Mouse (Mus musculus): ENCODE results near the gene Grm1. TPM values are rescaled to one million over a fixed set of nuclear protein-coding genes. Genes with fewer than 3 reads are reported as not detected.

Gene Grm1
- total RNA-seq, 2 experiments from 2014 or later: 22.6 to 25.4 TPM

- no peak for DNase-seq
- intact Hi-C loops (cut with DNase I): no loop called here
Observed at GRCm38 (mm10) chr10:10971311-10971710, 110.8 kb downstream of the Grm1 start.

- no peak for DNase-seq
- intact Hi-C loops (cut with DNase I): no loop called here
Observed at GRCm38 (mm10) chr10:10964490-10965150, 117.5 kb downstream of the Grm1 start.

- DNase-seq: peak; percentile 8
- intact Hi-C loops (cut with DNase I): no loop called here
Observed at GRCm38 (mm10) chr10:10950557-10950956, 131.6 kb downstream of the Grm1 start.

- intact Hi-C loops (cut with DNase I): no loop called here
- DNase-seq: no peak
Observed at GRCm38 (mm10) chr10:10949172-10949571, 133.0 kb downstream of the Grm1 start.

GRCm38 (mm10) chr10:10947531-10947930 lies 134.6 kb downstream of the Grm1 start:
- intact Hi-C loops (cut with DNase I): no loop called here
- DNase-seq: no peak

GRCm38 (mm10) chr10:10944003-10944402 lies 138.2 kb downstream of the Grm1 start:
- no peak for DNase-seq
- intact Hi-C loops (cut with DNase I): no loop called here

- no peak for DNase-seq
- intact Hi-C loops (cut with DNase I): no loop called here
Observed at GRCm38 (mm10) chr10:10942248-10942647, 139.9 kb downstream of the Grm1 start.

- DNase-seq: no peak
- intact Hi-C loops (cut with DNase I): no loop called here
Observed at GRCm38 (mm10) chr10:10935806-10936205, 146.3 kb downstream of the Grm1 start.

- DNase-seq: no peak
- intact Hi-C loops (cut with DNase I): no loop called here
Observed at GRCm38 (mm10) chr10:10929672-10930071, 152.5 kb downstream of the Grm1 start.

GRCm38 (mm10) chr10:10928798-10929366 lies 153.3 kb downstream of the Grm1 start:
- DNase-seq: no peak
- intact Hi-C loops (cut with DNase I): no loop called here

- no peak for DNase-seq
- intact Hi-C loops (cut with DNase I): no loop called here
Observed at GRCm38 (mm10) chr10:10917857-10918399, 164.2 kb downstream of the Grm1 start.

GRCm38 (mm10) chr10:10913621-10914020 lies 168.5 kb downstream of the Grm1 start:
- no peak for DNase-seq
- intact Hi-C loops (cut with DNase I): no loop called here

- DNase-seq: no peak
- intact Hi-C loops (cut with DNase I): no loop called here
Observed at GRCm38 (mm10) chr10:10890221-10890620, 191.9 kb downstream of the Grm1 start.

- DNase-seq: peak; percentile 35
- intact Hi-C loops (cut with DNase I): no loop called here
Observed at GRCm38 (mm10) chr10:10888521-10888920, 193.6 kb downstream of the Grm1 start.

GRCm38 (mm10) chr10:10884992-10885391 lies 197.2 kb downstream of the Grm1 start:
- DNase-seq: no peak
- intact Hi-C loops (cut with DNase I): no loop called here

GRCm38 (mm10) chr10:10872142-10872541 lies 210.0 kb downstream of the Grm1 start:
- intact Hi-C loops (cut with DNase I): no loop called here
- no peak for DNase-seq

GRCm38 (mm10) chr10:10870271-10870670 lies 211.9 kb downstream of the Grm1 start:
- intact Hi-C loops (cut with DNase I): no loop called here
- no peak for DNase-seq

GRCm38 (mm10) chr10:10866278-10866677 lies 215.9 kb downstream of the Grm1 start:
- no peak for DNase-seq
- intact Hi-C loops (cut with DNase I): no loop called here

GRCm38 (mm10) chr10:10864759-10865158 lies 217.4 kb downstream of the Grm1 start:
- intact Hi-C loops (cut with DNase I): no loop called here
- DNase-seq: no peak

GRCm38 (mm10) chr10:10847376-10848286 lies 234.5 kb downstream of the Grm1 start:
- intact Hi-C loops (cut with DNase I): no loop called here
- peak; percentile 53 for DNase-seq

- DNase-seq: no peak
- intact Hi-C loops (cut with DNase I): no loop called here
Observed at GRCm38 (mm10) chr10:10845059-10845685, 237.0 kb downstream of the Grm1 start.
